Mouse (Mus musculus): ENCODE results near the gene Ubl5.

DNA sequence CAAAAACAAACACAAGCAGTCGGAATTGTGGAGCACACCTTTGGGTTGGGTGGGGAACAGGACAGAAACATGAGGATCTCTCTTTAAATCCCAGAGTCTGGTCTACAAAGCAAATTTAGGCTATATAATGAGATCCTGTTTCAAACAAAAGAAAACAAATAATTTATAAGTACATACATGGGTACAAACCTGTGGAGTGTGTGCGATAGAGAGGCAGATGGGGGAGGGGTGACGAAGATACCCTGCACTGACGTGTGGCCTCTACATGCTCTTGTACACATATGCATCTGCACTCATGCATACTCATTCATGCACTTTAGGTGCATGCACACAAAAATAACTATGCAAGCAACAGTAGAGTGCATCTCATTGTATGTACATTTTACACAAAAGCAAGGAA is 3.2 kb upstream of the Ubl5 start:
- TF ChIP-seq POLR2A (IDR thresholded peaks at IDR 0.05; ENCODE audit: borderline replicate concordance, extremely low read depth, insufficient read depth, insufficient read length, poor library complexity, severe bottlenecking), result no peak
- TF ChIP-seq CTCF (IDR thresholded peaks at IDR 0.05; ENCODE audit: borderline replicate concordance, extremely low read depth, insufficient read depth, insufficient read length), result no peak
